Mouse (Mus musculus) olfactory bulb, adult 2 months (tissue): ENCODE measurements around the gene Ssmem1. TPM values are rescaled to one million over a fixed set of nuclear protein-coding genes. Genes with fewer than 3 reads are reported as not detected.

ENCODE experiments used
- H3K27ac ChIP-seq: fragments of 200-500 bp; 2 replicates; pipeline ENCODE4 v1.5.1; 2012; ENCODE audit warnings: low read depth, low read length; ENCODE audit not compliant: insufficient read depth
- H3K4me1 ChIP-seq: fragments of 200-500 bp; 2 replicates; pipeline ENCODE4 v1.6.1; 2012; ENCODE audit warnings: low read length; ENCODE audit not compliant: control insufficient read depth, insufficient read depth
- H3K4me3 ChIP-seq: fragments of 200-500 bp; 2 replicates; pipeline ENCODE4 v1.5.1; 2012; ENCODE audit warnings: mild to moderate bottlenecking, low read depth, low read length, moderate library complexity; ENCODE audit not compliant: insufficient read depth
- CTCF ChIP-seq: fragments of 200-500 bp; IDR thresholded peaks from 2 replicates; pipeline ENCODE4 v1.5.1; 2012; ENCODE audit warnings: low read depth, mild to moderate bottlenecking, low read length, moderate library complexity; ENCODE audit not compliant: insufficient read depth
- POLR2A ChIP-seq: fragments of 200-500 bp; IDR thresholded peaks from 2 replicates; pipeline ENCODE4 v1.6.1; 2012; ENCODE audit warnings: mild to moderate bottlenecking, low read depth, low read length, moderate library complexity; ENCODE audit not compliant: insufficient read depth
- WGBS: fragments of 180-500 bp; shearing (Covaris S2); methylation state at CpG from one replicate; pipeline ENCODE4 v1.1.7; 2018; 5-methylcytosine and 5-hydroxymethylcytosine counted together
- polyA plus RNA-seq: library from polyadenylated mRNA; stranded (reverse); fragments of >200 nt; gene quantifications from 2 replicates; pipeline ENCODE4 v1.2.4, GENCODE M21; 2012; ENCODE audit warnings: low replicate concordance; ENCODE audit not compliant: missing spikeins, insufficient read depth, insufficient read length

Gene Ssmem1
- polyA plus RNA-seq: not detected in 2 replicates

GRCm38 (mm10) chr6:30509265-30510239 is at the start of gene Ssmem1, which contains the start of gene Tmem209:
Gene Ssmem1 (plus strand): TSS chr6:30509849.
Gene Tmem209 (minus strand): TSS chr6:30509783.
- Histone ChIP-seq H3K4me1 (peaks cover 3% of the 10 kb centered on the region), H3K4me3 (peak within 1 kb of the TSS; percentile 53), H3K27ac (peak within 1 kb of the TSS; percentile 43)
- under 1% methylated on average over 37 of the region's 37 CpGs for WGBS
- TF ChIP-seq CTCF (no peak), POLR2A (peak; percentile 85)

GRCm38 (mm10) chr6:30460750-30461446 is 48.8 kb upstream of the Ssmem1 start:
- H3K27ac ChIP-seq: peak overlapping the region; percentile 98
- 12% methylated on average over 19 of the region's 19 CpGs for WGBS
- H3K4me1 ChIP-seq: peaks cover 23% of the 10 kb centered on the region
- TF ChIP-seq POLR2A (peak; percentile 38; the same call in 1 of the 2 replicates), CTCF (no peak)
- H3K4me3 ChIP-seq: peak overlapping the region; percentile 0; the same call in 1 of the 2 replicates

GRCm38 (mm10) chr6:30461755-30462344 is 47.8 kb upstream of the Ssmem1 start:
- Histone ChIP-seq H3K27ac (no peak overlapping the region), H3K4me1 (peaks cover 23% of the 10 kb centered on the region), H3K4me3 (no peak overlapping the region)
- TF ChIP-seq CTCF (no peak), POLR2A (no peak)
- WGBS: 92% methylated on average over 13 of the region's 13 CpGs

GRCm38 (mm10) chr6:30462822-30463221 is 46.8 kb upstream of the Ssmem1 start:
- H3K27ac ChIP-seq: no peak overlapping the region
- H3K4me3 ChIP-seq: no peak overlapping the region

GRCm38 (mm10) chr6:30465586-30465985 is 44.1 kb upstream of the Ssmem1 start:
- Histone ChIP-seq H3K4me1 (peaks cover 26% of the 10 kb centered on the region), H3K27ac (no peak overlapping the region), H3K4me3 (no peak overlapping the region)
- TF ChIP-seq CTCF: no peak
- no peak for TF ChIP-seq POLR2A
- WGBS: 95% methylated on average over 11 of the region's 11 CpGs

More at GRCm38 (mm10) chr6:30462822-30463221, 46.8 kb upstream of the Ssmem1 start:
- peaks cover 23% of the 10 kb centered on the region for H3K4me1 ChIP-seq
- WGBS: 66% methylated on average over 7 of the region's 7 CpGs
- TF ChIP-seq POLR2A (no peak), CTCF (no peak)

GRCm38 (mm10) chr6:30468058-30468457 is 41.6 kb upstream of the Ssmem1 start:
- 90% methylated on average over 1 of the region's 1 CpGs for WGBS
- Histone ChIP-seq H3K27ac (no peak overlapping the region), H3K4me1 (peaks cover 16% of the 10 kb centered on the region), H3K4me3 (no peak overlapping the region)
- TF ChIP-seq POLR2A: no peak
- TF ChIP-seq CTCF: no peak

- H3K4me1 ChIP-seq: peaks cover 16% of the 10 kb centered on the region
- no peak for TF ChIP-seq CTCF
- no peak for TF ChIP-seq POLR2A
- 64% methylated on average over 12 of the region's 12 CpGs for WGBS
- no peak overlapping the region for H3K4me3 ChIP-seq
- H3K27ac ChIP-seq: peak overlapping the region; percentile 81; the same call in 1 of the 2 replicates
Measured at GRCm38 (mm10) chr6:30468684-30469083, 41.0 kb upstream of the Ssmem1 start.

GRCm38 (mm10) chr6:30469370-30469769 is 40.3 kb upstream of the Ssmem1 start:
- TF ChIP-seq POLR2A (no peak), CTCF (no peak)
- Histone ChIP-seq H3K27ac (peak overlapping the region; percentile 81), H3K4me3 (no peak overlapping the region), H3K4me1 (peaks cover 16% of the 10 kb centered on the region)
- 22% methylated on average over 12 of the region's 12 CpGs for WGBS

GRCm38 (mm10) chr6:30471706-30472105 is 37.9 kb upstream of the Ssmem1 start:
- H3K4me1 ChIP-seq: peaks cover 16% of the 10 kb centered on the region
- 74% methylated on average over 3 of the region's 3 CpGs for whole genome bisulfite sequencing
- no peak overlapping the region for H3K27ac ChIP-seq
- H3K4me3 ChIP-seq: no peak overlapping the region
- no peak for TF ChIP-seq CTCF
